Mouse (Mus musculus): Measurements from ENCODE around the gene Naa25. TPM values are rescaled to one million over a fixed set of nuclear protein-coding genes. Genes with fewer than 3 reads are reported as not detected.
A peak's percentile ranks its signal among the peaks of the same experiment; 100 is the strongest.

Gene Naa25
- polyA plus RNA-seq, 1 experiment from 2014 or later, result 42.7 TPM

GRCm38 (mm10) chr5:121438756-121439155, 41.0 kb downstream of the Naa25 start:
- no peaks in the 10 kb centered on the region for H3K9me3 ChIP-seq (replicated peaks)
- H3K4me2 ChIP-seq, result no peak overlapping the region
- no peaks in the 10 kb centered on the region for H3K27me3 ChIP-seq (replicated peaks)
- no peaks in the 10 kb centered on the region for H3K4me1 ChIP-seq
- H3K36me3 ChIP-seq, result peaks cover 96% of the 10 kb centered on the region
- H3K9ac ChIP-seq, result no peak overlapping the region
- no peak overlapping the region for H3K4me3 ChIP-seq
- ATAC-seq, result no peak
- WGBS (ENCODE audit: insufficient replicate concordance), result 92% methylated on average over 11 of the region's 11 CpGs
- H3K27ac ChIP-seq, result no peak overlapping the region

DNA sequence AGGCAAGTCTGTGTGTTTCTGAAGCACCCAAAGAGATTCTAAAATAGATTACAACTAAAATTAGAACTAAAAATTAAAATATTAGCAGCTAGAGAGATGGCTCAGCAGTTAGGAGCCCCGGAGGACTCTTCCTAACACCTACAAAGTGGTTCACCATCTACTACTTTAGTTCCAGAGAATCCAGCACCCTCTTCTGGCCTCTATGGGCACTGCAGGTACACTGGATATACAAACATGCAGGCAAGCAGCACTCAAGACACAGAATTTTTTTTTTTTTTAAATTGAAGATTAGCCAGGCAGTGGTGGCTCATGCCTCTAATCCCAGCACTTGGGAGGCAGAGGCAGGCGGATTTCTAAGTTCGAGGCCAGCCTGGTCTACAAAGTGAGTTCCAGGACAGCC, 45.8 kb downstream of the Naa25 start:
- H3K36me3 ChIP-seq, result peaks cover 98% of the 10 kb centered on the region
- WGBS (ENCODE audit: insufficient replicate concordance), result 79% methylated on average over 3 of the region's 3 CpGs
- ATAC-seq, result no peak
- no peaks in the 10 kb centered on the region for H3K4me1 ChIP-seq
- H3K27ac ChIP-seq, result no peak overlapping the region
- no peaks in the 10 kb centered on the region for H3K9me3 ChIP-seq (replicated peaks)
- no peak overlapping the region for H3K4me3 ChIP-seq
- no peak overlapping the region for H3K9ac ChIP-seq
- no peaks in the 10 kb centered on the region for H3K27me3 ChIP-seq (replicated peaks)
- H3K4me2 ChIP-seq, result no peak overlapping the region

- Histone ChIP-seq H3K9me3 (replicated peaks) (no peaks in the 10 kb centered on the region), H3K36me3 (peaks cover 98% of the 10 kb centered on the region), H3K4me3 (no peak overlapping the region), H3K27me3 (replicated peaks) (no peaks in the 10 kb centered on the region), H3K27ac (no peak overlapping the region), H3K4me2 (no peak overlapping the region), H3K4me1 (peaks cover 7% of the 10 kb centered on the region; the same call in 1 of the 2 replicates), H3K9ac (no peak overlapping the region)
- no peak for ATAC-seq
- WGBS (ENCODE audit: insufficient replicate concordance), result 82% methylated on average over 5 of the region's 5 CpGs
These were observed 47.1 kb downstream of the Naa25 start for GRCm38 (mm10) chr5:121444870-121445269.

DNA sequence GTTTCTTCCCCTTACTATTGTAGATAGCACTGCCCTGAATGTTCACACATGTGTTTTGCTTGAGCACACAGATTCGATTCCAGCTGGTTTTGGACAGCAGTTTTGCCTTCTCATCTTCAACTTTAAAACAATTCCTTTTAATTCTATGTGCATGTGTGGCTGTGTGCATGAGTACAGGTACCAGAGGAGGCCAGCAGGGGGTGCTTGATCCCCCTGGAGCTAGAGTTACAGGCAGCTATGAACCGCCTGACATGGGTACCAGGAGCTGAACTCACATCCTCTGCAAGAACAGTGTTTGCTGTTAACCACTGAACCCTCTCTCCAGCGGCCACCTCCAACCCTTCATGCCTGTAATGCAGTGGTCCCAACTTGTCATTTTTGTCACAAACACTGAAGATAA, 50.7 kb downstream of the Naa25 start:
- Histone ChIP-seq H3K9ac (no peak overlapping the region), H3K9me3 (replicated peaks) (no peaks in the 10 kb centered on the region), H3K4me3 (no peak overlapping the region), H3K4me2 (no peak overlapping the region), H3K36me3 (peaks cover 68% of the 10 kb centered on the region), H3K27ac (no peak overlapping the region), H3K27me3 (replicated peaks) (no peaks in the 10 kb centered on the region), H3K4me1 (peaks cover 33% of the 10 kb centered on the region)
- WGBS (ENCODE audit: insufficient replicate concordance), result 82% methylated on average over 3 of the region's 3 CpGs
- ATAC-seq, result no peak

DNA sequence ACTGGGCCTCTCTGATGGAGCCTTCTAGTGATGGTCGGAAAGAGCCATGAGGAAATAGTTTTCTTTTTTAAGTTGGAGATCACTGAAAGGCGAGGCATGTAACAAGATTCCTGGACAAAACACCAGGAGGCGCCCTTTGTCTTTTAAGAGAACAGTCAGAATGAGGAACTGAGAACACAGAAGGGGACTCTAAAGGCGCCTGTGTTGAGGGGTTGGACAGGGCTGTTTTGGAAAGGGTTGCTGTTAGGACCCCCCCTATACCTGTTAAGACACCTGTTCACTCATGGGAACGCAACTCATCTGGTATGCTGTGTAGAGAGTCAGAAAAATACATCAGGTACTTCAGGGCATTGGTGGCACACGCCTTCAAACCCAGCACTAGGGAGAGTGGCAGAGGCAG, 52.2 kb downstream of the Naa25 start:
- Histone ChIP-seq H3K9ac (no peak overlapping the region), H3K4me1 (peaks cover 47% of the 10 kb centered on the region), H3K27ac (0 out of 2 replicates have a peak overlapping the region, but pooled peaks have one; percentile 10), H3K4me3 (no peak overlapping the region), H3K4me2 (no peak overlapping the region), H3K27me3 (replicated peaks) (no peaks in the 10 kb centered on the region), H3K36me3 (peaks cover 52% of the 10 kb centered on the region), H3K9me3 (replicated peaks) (no peaks in the 10 kb centered on the region)
- ATAC-seq, result no peak
- WGBS (ENCODE audit: insufficient replicate concordance), result 49% methylated on average over 6 of the region's 6 CpGs

GRCm38 (mm10) chr5:121450476-121450875, 52.7 kb downstream of the Naa25 start:
- Histone ChIP-seq H3K36me3 (peaks cover 47% of the 10 kb centered on the region), H3K4me3 (peak overlapping the region; percentile 89), H3K4me2 (peak overlapping the region; percentile 95), H3K27me3 (replicated peaks) (no peaks in the 10 kb centered on the region), H3K27ac (0 out of 2 replicates have a peak overlapping the region, but pooled peaks have one; percentile 29), H3K9ac (0 out of 2 replicates have a peak overlapping the region, but pooled peaks have one; percentile 97), H3K4me1 (peaks cover 50% of the 10 kb centered on the region), H3K9me3 (replicated peaks) (no peaks in the 10 kb centered on the region)
- WGBS (ENCODE audit: insufficient replicate concordance), result 80% methylated on average over 9 of the region's 9 CpGs
- no peak for ATAC-seq

DNA sequence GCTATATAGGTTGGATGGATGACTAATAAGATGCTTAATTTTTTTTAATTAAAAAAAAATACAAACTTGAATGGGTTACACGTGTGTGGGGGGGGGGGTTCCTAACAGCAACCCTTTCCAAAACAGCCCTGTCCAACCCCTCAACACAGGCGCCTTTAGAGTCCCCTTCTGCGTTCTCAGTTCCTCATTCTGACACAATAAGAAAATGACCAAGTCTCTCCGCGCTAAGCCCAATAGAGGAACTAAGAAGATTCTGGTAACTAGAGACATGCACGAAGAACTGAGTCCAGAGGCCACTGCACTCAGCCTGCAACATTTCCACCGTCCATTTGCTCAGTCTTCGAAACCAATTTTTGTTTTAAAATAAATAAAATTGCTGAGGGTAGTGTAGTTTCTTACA, 53.5 kb downstream of the Naa25 start:
- no peak for ATAC-seq
- peaks cover 40% of the 10 kb centered on the region for H3K36me3 ChIP-seq
- H3K9me3 ChIP-seq (replicated peaks), result no peaks in the 10 kb centered on the region
- peak overlapping the region; percentile 97 for H3K9ac ChIP-seq
- peaks cover 57% of the 10 kb centered on the region for H3K4me1 ChIP-seq
- 9% methylated on average over 8 of the region's 8 CpGs for WGBS (ENCODE audit: insufficient replicate concordance)
- peak overlapping the region; percentile 95 for H3K27ac ChIP-seq
- H3K27me3 ChIP-seq (replicated peaks), result no peaks in the 10 kb centered on the region
- H3K4me2 ChIP-seq, result peak overlapping the region; percentile 95
- peak overlapping the region; percentile 89 for H3K4me3 ChIP-seq

DNA sequence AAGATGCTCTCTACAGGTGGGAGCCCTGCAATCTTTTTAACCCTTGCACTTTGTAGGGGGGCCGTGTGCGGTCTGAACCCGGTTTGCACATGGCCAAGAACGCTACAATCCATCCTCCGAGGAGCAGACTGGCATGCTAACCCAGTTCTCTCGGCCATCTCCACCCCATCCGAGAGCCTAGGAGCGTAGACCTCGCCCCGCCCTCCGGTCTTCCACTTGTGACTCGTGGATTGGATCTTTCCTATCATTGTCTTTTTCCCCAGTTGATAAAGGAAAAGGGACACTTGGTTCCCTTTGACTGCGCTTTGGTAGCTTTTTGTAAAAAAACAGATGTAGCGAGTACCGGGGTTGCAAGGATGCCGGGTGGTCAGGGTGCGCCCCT, 53.9 kb downstream of the Naa25 start, which contains the start of gene Tmem116:
Gene Tmem116, plus strand, starts transcription at position 250 of the 382 bp plus-strand sequence.
- no peaks in the 10 kb centered on the region for H3K9me3 ChIP-seq (replicated peaks)
- H3K27ac ChIP-seq, result peak within 1 kb of the TSS; percentile 95
- H3K4me3 ChIP-seq, result peak within 1 kb of the TSS; percentile 89
- peak within 1 kb of the TSS; percentile 97 for H3K9ac ChIP-seq
- ATAC-seq, result peak; percentile 45
- under 1% methylated on average over 17 of the region's 17 CpGs for WGBS (ENCODE audit: insufficient replicate concordance)
- no peaks in the 10 kb centered on the region for H3K27me3 ChIP-seq (replicated peaks)
- H3K4me2 ChIP-seq, result peak within 1 kb of the TSS; percentile 95
- H3K36me3 ChIP-seq, result peaks cover 36% of the 10 kb centered on the region
- H3K4me1 ChIP-seq, result peaks cover 61% of the 10 kb centered on the region

DNA sequence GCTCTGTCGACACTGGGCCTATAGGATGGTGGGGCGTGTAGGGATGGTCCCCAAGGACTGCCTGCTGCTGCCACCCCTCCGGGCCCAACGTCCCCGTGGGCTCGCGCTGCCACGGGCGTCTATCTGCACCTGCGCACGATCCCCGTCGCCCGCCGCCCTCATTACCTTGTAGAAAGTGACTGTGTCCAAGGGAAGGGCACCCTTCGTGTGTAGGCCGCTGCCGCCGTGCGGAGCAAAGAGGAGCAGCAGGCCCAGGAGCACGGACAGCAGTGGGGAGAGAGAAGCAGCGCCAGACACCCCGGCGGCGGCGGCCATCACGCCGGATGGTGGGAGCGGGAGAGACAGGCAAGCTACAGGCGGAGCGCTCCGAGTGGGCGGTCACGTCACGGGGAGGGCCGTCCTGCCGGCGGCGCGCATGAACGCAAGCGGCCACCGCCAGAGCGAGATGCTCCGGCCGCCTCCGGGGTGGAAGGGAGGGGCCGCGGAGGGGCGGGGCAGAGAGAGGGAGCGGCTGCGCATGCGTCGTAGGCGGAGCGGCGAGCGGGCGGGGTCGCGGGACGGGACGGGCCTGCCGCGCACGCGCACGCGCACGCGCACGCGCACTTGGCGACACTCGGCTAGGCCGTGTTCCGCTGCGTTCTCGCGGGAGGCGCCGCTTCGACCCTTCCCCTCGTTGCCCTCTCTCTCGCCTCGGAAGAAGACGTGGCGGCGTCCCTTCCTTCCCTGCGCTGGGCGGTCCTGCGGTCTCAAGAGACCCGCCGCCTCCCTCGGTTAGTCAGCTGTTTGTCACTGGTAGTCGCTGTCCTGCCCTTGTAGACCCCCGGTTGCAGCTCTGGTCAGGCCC, 54.5 kb downstream of the Naa25 start, which contains the start of gene Erp29:
Gene Erp29, minus strand, starts transcription at position 481 of the 844 bp plus-strand sequence.
- Histone ChIP-seq H3K4me1 (peaks cover 62% of the 10 kb centered on the region), H3K27ac (peak within 1 kb of the TSS; percentile 95), H3K4me2 (peak within 1 kb of the TSS; percentile 95), H3K27me3 (replicated peaks) (no peaks in the 10 kb centered on the region), H3K4me3 (peak within 1 kb of the TSS; percentile 89), H3K9me3 (replicated peaks) (no peaks in the 10 kb centered on the region), H3K9ac (peak within 1 kb of the TSS; percentile 97), H3K36me3 (peaks cover 30% of the 10 kb centered on the region)
- peak; percentile 92 for ATAC-seq
- under 1% methylated on average over 94 of the region's 97 CpGs for WGBS (ENCODE audit: insufficient replicate concordance)

GRCm38 (mm10) chr5:121452906-121453305, 55.2 kb downstream of the Naa25 start:
- ATAC-seq, result no peak
- H3K4me2 ChIP-seq, result peak overlapping the region; percentile 95
- no peaks in the 10 kb centered on the region for H3K27me3 ChIP-seq (replicated peaks)
- H3K4me3 ChIP-seq, result peak overlapping the region; percentile 89
- peak overlapping the region; percentile 91 for H3K27ac ChIP-seq
- H3K36me3 ChIP-seq, result peaks cover 23% of the 10 kb centered on the region
- peak overlapping the region; percentile 97 for H3K9ac ChIP-seq
- 5% methylated on average over 9 of the region's 9 CpGs for WGBS (ENCODE audit: insufficient replicate concordance)
- H3K4me1 ChIP-seq, result peaks cover 62% of the 10 kb centered on the region
- no peaks in the 10 kb centered on the region for H3K9me3 ChIP-seq (replicated peaks)

DNA sequence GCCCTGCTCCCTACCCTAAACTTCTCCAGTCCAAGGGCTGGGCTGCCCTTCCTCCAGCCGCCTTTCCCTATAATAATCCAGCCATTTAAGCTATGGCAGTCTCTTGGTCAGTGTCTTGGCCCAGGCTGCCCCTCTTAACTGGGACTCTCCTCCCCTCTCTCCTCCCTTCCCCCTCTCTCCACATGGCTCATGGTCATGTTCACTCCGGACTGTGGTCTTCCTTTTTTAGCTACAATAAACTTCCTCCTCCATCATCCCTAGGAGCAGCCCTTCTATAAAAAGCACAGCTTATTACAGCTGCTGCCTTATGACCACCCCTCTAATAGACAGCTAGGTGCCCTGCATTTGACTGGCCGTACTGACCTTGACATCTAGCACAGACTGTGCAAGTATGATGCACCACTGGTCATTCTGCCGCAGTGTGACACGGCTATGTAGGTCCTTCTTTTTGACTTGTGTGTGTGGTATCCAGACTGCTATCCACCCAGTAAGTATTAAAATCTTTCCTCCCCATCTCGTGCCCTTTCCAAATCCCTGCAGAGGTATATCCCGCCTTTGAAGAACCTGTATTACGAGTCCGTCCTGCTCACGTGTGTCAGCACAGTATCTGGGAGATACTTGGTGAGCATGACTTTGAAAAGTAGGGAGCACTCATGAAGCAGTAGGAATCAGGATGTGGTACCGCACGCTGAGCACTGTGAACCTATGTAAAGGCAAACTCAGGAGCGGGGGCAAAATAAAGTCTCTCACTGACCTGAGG, 56.2 kb downstream of the Naa25 start:
- H3K9ac ChIP-seq, result no peak overlapping the region
- peaks cover 13% of the 10 kb centered on the region for H3K36me3 ChIP-seq
- no peaks in the 10 kb centered on the region for H3K9me3 ChIP-seq (replicated peaks)
- 86% methylated on average over 13 of the region's 13 CpGs for WGBS (ENCODE audit: insufficient replicate concordance)
- H3K27me3 ChIP-seq (replicated peaks), result no peaks in the 10 kb centered on the region
- peak overlapping the region; percentile 91; the same call in 1 of the 2 replicates for H3K27ac ChIP-seq
- H3K4me1 ChIP-seq, result peaks cover 62% of the 10 kb centered on the region
- 0 out of 2 replicates have a peak overlapping the region, but pooled peaks have one; percentile 89 for H3K4me3 ChIP-seq
- ATAC-seq, result no peak
- H3K4me2 ChIP-seq, result peak overlapping the region; percentile 95

DNA sequence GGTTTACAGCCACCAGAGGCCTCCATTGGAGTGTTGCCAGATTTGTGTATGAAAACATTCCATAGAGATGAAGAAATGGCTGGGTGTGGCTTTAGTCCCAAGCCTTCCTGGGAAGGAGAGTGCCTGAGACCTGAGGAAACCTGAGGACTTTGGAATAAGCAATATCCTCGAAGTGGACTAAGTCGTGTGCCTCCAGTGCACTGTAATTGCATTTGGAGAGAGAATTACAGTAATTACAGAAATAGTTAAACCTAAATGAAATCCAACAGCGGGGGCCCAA, 56.7 kb downstream of the Naa25 start:
- Histone ChIP-seq H3K9me3 (replicated peaks) (no peaks in the 10 kb centered on the region), H3K9ac (no peak overlapping the region), H3K27me3 (replicated peaks) (no peaks in the 10 kb centered on the region), H3K4me3 (no peak overlapping the region), H3K36me3 (peaks cover 8% of the 10 kb centered on the region), H3K27ac (no peak overlapping the region), H3K4me1 (peaks cover 59% of the 10 kb centered on the region), H3K4me2 (no peak overlapping the region)
- WGBS (ENCODE audit: insufficient replicate concordance), result 94% methylated on average over 3 of the region's 3 CpGs
- ATAC-seq, result no peak

Measured in liver, embryonic 12.5 days (tissue).